Mouse (Mus musculus): ENCODE measurements around the gene Setd7.

Gene Setd7

DNA sequence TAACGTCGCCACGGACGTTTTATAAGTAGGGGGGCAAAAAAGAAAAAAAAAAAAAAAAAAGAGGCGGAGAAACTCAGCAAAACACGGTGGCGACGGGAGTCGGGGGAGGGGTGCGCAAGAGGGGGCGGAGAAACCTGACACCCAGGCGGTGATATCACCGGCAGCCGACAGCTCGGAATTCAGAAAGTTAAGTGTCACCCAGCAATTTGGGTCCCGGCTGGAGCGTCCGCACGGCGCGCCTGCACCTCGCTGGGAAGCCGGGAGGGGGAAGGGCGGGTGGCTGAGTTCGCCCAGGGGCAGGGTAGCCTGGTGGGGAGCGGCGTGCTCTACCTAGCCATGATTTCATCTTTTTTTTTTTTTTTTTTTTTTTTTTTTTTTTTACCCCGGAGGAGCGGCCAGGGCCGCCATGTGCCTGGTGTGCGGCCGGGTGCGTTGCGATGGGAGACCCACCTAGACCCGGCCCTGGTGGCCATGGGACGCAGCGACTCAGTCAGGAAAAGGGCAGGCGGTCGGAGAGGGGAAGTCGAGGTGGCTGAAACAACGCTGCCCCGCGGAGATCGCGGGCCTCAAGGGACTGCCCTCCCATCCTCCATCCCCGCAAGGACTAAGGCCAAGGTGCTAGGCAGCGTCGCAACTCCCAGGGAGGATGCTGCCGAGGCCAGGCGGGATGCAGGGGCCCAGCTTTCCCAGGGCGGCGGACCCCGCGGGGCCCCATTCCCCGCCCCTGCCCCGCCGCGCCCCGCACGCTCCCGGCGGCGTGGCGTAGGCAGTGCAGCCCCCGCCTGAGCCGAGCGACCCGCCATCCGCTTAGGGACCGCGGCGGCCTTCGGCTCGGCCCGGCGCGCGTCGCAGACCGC, 857 bp downstream of the Setd7 start:
- DNase-seq (ENCODE audit: low spot score in 2 of 2) = peak; percentile 40 to 63

DNA sequence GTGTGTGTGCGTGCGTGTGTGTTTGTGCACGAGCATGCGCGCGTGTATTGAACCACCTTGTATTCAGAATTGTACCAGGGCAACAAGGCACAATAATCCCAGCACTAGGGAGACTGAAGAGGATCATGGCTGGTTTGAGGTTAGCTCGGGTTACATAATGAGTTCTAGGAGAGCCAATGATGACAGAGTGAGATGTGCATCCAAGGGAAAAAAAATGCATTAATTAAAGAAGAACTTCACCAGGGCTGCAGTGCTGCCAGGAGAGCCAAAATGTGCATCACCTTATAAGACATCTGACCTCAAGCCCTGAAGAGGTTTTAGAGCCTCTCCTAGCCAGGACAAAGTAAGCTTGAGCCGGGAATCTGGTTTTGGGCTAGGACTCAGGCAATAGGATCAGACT, 5.1 kb downstream of the Setd7 start:
- no peak for DNase-seq (ENCODE audit: low spot score in 2 of 2)

DNA sequence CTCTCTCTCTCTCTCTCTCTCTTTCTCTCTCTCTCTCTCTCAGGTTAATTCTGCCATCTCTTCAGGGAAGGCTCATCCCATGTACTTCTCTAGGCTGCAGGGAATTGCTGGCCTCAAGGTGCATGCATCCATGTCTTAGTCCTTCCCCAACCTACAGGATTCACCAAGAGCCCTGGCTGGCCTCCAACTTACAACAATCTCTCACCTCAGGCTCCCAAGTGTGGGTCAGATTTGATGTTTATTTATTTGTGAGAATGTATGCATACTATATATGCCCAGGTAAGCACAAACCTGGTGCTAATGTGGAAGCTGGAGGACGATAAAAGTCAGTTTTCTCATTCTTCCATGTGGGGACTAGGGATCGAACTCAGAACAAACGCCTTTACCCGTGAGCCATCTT, 5.8 kb downstream of the Setd7 start:
- DNase-seq (ENCODE audit: low spot score in 2 of 2) = no peak

DNA sequence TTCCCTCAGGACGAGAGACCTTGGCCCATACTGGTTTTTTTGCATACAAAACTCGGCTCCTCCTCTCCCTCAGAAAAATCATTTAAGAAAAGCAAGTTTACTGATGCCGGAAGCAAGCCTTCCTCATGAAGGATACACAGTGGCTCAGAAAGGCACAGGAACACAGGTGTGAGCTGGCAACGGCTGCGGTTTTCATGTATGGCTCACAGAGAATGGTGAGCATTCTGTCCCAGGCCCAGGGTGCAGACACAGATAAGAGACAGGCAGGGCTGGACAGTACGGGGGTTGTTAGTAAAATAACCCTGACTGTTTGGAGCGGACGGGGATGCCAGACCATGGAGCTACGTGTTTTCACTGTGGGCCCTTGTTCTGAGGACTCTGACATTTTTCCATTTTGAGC, 6.6 kb downstream of the Setd7 start:
- DNase-seq (ENCODE audit: low spot score in 2 of 2) = no peak

DNA sequence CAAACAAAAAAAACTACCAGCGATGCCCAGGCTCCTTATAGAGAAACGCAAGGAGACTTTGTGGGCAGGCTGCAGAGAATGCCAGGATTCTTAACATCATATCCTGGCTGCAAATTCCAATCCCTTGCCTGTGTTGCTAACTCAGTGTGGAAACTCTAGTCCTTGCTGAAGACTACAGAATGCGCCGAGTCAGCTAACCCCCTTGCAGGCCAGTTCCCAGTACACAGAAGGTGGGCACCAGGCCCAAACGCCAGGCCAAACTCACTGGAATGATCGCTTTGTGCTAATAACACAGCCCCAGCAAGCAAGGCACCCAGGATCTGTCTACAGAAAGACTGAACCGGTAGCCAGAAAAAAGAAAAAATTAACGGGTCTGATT, 7.2 kb downstream of the Setd7 start:
- no peak for DNase-seq (ENCODE audit: low spot score in 2 of 2)

DNA sequence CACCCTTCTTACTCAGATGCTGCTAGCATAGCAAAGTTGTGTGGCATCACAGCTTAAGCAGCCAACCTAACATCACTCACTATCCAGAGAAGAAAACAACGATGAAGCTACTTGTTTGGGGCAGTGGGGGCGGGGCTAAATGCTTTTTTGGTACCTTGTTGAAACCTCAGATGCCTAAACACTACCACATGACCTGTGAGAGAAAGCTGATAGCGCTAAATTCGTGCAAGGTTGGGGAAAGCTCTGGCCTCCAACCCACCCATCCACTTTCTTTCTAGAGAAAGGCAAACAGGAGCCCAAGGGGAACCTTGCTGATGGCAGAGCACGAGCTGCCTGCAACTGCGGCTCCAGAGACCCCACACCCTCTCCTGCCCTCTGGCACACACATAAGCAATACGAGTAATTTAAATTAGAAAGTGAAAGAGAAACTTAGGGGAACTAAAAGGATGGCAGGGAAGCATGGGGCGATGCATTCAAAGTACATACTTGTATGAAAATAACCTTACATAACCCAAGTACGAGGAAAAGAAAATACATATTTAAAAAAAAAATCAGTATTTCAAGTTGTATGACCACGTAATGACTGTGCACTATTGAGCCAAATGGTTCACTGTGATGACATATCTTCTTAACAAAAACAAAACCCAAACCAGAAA, 7.7 kb downstream of the Setd7 start:
- no peak for DNase-seq (ENCODE audit: low spot score in 2 of 2)

DNA sequence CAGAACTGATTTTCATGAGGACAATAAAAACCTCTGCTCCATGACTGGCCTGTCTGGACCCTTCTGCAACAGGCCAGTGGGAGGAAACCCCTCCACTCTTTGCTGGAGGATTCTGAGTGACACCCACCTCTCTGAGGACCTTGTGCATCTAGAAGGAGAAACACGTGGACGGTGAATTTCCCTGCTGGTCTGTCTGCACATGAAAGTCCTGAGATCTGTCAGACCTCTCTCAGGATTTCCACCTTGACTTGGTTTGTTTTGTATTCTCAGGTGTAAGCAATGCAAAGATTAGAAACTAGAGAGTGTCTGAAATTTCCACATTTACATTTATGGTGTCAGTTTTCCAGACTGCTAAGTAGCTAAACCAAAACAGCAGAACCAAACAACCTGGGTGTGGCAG, 8.5 kb downstream of the Setd7 start:
- DNase-seq (ENCODE audit: low spot score in 2 of 2) = no peak

DNA sequence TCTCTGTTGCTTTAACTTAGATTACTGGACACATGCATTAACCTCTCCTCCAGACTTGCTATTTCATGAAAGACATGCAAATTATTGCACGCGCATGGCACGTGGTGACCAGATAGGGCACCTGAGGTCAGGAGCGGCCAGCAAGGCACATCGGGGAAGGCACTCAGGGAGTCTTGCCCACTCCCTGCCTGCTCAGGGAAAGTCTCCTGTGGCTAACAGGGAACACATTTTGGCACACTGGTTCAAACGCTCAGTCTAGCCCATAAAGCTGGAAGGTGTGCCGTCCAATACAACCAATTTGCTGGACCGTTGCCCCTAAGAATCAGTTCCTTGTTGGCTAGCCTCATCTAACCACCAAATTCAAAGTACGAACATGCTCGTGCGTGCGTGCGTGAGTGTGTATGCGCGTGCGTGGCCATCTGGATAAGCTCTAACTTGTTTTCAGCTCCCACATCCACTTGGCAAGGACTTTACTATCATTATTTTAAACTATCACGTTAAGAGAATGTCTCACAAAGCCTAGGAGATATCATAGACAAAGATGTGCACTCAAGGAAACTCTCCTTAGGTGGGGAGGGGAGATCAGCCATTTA, 11.6 kb downstream of the Setd7 start:
- DNase-seq (ENCODE audit: low spot score in 2 of 2) = no peak

DNA sequence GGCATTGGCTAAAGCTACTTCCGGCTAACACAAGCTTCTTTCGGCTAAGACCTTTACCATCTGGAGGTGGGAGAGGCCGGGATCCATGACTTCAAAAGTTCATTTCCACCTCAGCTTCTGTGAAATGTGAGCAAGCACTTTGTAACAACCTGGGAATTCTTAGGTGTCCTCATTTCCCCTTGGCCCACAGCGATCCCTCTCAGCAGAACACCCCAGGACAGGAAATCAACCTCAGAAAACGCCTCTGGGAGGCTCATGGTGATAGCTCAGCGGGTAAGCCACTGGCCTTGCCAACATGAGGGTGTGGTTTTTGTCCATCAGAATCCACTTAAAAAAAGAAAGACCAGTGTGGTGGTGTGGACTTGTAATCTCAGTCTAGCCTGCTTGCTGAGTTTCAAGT, 13.1 kb downstream of the Setd7 start:
- DNase-seq (ENCODE audit: low spot score in 2 of 2) = no peak

DNA sequence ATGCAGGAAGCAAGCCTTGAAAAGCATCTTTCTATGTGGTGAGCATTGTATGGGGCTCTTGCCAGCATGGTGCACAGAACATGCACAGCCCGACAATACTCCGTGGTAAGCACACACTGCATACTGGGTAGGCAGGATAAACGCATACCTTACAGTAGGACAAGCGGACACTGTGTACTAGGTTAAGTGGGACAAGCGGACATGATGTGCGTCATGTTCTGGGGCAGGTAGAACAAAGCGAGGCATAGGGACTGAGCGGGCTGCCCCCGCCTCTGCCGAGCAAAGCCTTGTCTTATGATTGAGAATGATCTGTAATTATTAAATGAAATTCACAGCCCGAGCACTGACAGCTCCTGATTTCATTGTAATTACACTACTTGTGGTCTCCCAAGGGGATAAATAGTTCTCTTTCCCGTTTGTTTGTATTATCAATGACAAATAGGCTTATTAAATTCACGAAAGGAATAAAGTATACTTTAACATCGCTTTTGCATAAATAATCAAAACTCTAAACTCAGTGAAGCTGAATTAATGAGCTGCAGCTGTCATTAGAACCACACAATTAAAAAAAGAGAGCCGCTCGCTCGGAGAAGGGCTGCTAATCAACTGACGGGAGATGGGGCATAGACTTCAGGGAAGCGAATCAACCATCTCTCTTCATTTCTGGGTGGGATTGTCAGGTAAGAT, 16.1 kb downstream of the Setd7 start:
- DNase-seq (ENCODE audit: low spot score in 2 of 2) = no peak

DNA sequence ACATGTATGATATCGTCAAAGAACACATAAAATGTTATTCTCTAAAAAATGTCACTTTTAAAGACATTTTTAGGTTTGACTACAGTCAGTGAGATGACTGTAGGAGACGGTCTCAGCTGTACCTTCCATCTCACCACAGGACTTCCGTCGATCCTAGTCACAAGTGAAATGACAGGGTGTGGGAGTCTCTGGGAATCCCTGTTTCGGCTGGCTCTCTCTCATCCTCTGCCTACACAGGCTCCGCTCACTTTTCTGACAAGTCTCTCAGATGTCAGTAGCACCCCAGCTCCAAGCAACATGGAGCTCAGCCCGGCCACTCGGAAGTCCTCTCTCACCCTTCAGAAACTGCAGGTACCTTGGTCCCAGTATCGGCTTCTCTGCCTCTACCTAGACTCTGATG, 20.0 kb downstream of the Setd7 start:
- no peak for DNase-seq (ENCODE audit: low spot score in 2 of 2)

DNA sequence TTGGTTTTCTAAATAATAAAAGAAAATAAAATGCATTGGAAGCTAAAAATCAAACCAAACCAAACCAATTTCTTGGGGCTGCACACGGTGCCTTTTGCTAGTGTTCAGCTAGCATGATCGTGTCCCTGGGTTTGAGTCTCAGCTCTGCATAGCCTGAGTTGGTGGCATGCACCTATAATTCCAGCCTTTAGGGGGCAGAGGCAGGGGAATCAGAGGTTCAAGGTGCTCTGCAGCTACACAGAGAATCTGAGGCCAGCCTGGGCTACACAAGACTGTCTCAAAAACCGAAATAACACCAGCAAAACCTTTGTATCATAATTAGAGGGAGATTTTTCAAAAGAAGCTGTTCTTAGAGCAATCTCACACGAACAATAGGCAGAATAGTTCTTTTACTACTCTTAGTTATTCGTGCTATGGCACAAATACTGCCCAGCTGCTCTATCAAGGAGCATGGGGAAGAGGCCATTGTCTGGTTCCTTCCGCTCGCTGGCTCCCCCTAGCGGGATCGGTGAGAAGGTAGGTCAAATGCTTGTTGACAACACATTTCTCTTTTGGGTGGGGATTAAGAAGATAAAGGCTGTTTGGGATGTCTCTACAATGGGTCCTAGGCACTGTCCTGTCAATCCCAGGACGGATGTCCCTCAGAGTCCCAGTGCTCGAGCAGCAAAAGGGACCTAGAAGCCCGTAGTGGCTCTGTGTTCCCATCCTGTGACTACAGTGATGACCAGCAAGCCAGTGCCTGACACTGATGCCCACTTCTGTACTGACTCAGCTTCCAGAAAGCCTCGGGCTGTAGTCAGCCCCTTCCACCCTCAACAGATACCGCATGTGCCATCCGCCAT, 20.9 kb downstream of the Setd7 start:
- DNase-seq (ENCODE audit: low spot score in 2 of 2) = peak in 1 of 2 experiments; percentile 42

DNA sequence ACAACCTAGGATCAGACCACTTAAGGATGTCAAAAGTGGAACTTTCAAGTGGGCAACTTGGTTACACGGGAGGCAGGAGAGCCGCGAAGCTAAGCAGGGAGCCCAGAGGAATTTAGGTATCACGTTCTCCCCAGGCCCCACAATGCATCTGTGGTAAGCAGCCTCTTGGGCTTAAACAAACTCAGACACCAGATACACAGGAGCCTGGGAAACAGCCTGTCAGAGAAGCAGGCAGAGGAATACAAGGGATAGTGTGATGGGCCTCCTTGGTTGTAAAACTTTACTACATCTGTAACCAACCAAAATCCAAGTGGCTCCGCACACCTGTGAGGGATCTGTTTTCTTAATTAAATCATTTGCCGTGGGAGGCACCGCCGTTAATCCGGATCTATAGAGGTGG, 26.7 kb downstream of the Setd7 start:
- DNase-seq (ENCODE audit: low spot score in 2 of 2) = no peak

DNA sequence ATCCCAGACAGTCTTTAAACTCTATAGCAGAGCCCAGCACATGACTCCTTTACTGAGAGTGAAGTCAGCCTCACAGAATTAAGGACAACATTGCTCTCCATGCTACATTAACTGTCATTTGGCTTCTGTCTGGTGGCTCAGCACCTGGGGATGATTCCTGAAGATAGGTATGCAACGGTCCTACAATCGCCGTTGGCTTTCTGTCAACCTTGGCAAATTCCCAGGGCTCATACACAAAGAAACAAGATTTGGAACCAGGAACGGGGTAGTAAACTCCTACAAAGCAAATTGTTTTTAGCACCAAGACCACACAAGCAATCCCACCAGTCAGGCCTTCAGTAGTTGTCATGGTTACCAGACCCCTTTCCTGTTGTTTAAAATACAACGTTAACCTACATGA, 27.1 kb downstream of the Setd7 start:
- no peak for DNase-seq (ENCODE audit: low spot score in 2 of 2)

DNA sequence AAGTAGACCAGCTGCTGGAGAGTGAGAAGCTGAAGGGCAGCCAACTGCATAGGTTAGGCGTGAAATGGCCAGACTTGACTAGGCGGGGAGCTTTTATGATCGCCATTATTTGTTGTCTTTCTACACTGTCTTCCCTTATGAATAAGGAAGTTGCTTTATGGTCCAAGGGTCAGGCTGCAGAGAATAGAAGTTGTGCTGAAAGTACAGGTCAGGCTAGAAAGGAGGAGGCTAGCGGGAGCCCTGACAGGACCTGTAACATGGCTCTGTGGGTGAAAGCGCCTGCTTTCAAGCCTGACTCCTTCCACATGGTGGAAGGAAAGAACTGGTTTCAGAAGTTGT, 28.4 kb downstream of the Setd7 start:
- DNase-seq (ENCODE audit: low spot score in 2 of 2) = no peak

DNA sequence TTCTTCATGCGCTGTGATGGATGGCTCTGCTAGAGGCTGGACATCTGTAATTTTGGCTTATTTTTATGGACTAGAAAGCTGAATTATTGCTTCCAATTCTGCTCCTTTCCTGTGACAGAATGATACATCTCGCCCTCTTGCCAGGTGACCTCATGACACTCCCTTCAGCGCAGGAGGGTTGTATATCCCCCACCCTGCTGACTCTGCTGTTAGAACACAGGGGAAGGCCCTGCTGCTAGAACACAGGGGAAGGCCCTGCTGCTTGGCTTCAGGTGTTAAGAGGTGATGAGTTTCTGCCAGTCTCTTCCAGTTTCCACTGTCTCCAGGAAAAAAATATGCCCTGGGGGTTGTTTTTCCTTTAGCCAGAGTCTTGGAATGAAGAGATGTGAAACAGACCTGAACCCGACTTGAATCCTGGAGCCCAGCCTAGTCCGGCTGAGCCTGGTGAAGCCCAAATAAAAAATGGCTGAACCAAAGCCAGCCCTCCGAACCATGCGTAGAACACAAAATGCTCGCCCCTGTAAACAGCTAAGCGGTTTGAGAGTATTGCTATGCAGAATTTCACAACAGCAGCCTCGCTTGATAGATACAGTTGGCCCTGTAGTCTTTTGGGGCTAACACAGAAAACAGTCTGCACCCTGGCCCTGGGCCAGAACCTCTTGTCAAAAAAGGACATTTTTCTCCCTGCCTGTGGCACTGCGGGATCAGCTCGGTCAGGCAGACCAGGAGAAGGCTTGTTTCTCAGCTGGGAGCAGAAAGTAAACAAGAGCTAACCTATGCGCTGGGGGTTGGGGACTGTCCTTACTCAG, 29.0 kb downstream of the Setd7 start:
- no peak for DNase-seq (ENCODE audit: low spot score in 2 of 2)

DNA sequence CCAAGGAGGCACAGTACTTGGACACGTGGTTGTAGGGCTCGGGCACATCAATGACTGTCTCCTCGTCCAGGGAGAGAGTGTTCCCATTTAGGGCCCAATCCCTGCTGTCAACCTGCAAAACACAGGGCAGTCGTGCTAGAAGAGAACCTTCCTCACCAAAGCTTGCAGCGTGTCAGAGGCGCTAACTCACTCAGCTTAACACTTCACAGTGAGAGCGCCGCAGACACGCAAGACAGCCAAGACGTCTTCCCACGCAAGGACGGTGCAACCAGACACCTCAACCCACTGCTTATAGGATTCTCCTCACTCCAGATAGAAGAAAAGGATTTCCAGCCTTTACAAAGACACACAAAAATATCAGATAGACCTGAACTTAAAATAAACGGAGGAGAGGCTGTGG, 33.8 kb downstream of the Setd7 start:
- peak in 1 of 2 experiments; percentile 29 for DNase-seq (ENCODE audit: low spot score in 2 of 2)

DNA sequence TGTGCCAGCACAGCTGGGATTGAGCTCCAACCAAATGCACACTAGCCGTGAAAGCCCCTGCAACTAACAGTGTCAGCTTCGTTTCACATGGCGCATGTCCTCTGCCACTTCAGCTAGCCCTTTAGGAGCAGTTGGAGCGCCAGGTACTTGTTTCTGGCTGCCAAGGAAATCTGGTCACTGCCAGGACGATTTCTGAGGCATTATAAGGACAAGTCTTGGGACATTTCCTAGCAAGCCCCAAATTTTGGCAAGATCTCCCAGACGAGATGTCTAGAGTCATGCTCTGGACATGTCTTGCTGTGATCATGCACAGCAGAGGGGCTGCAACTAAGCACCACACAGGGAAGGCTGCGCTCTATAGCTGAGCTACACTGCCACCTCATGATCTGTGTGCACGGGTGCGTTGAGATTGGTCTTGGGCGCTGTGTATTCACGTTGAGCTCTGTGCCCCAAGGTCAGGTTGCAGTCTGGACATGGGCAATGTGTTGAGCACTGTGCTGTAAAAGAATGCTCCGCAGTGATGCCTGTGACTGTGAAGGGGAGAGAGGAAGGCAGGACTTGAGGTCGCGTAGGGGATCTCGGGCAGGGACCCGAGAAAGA, 35.4 kb downstream of the Setd7 start:
- DNase-seq (ENCODE audit: low spot score in 2 of 2) = no peak

DNA sequence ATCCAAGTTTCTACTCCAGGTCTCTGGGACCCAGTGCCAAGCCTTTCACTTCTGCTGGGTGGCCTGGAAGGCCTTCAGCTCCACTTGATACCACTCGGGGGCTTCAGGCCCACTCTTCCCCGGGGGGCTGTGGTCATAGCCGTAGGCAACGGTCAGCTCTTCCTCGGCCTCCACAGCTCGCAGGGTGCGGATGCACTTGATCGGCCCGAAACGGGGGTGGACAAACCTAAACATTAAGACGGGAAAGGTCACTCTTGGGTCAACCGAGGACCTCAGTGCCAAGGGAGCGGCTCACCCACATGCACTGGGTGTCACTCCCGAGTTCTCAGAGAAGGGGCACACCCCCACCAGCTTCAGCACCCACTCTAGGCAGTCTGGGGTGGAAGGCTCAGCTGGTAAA, 39.4 kb downstream of the Setd7 start:
- no peak for DNase-seq (ENCODE audit: low spot score in 2 of 2)

DNA sequence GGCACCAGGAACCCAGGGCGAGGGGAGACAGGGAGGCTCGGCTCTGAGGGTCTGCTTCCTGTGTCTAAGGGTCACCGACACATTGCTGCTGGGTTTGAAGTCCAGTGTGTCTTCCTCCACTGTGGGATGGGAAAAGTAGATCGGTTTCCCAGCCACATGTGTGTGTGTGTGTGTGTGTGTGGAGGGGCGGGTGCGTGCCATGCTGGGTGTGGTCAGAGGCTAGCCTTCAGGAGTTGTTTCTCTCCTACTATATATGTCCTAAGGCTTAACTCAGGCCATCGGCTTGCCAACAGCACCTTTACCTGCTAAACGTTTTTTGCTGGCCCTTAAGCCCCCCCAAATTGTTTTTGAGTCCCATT, 41.9 kb downstream of the Setd7 start:
- DNase-seq (ENCODE audit: low spot score in 2 of 2) = no peak

Data from frontal cortex, postnatal 25 days (tissue).